Mouse (Mus musculus) cerebellum, postnatal 10 days (tissue): ENCODE results near the gene Agpat4.

Source experiments
- DNase-seq, 2 experiments: peaks; one replicate each; pipeline ENCODE4 v3.0.0; 2021; ENCODE audit warnings: mixed read lengths in 2 of 2

Agpat4 gene

DNA sequence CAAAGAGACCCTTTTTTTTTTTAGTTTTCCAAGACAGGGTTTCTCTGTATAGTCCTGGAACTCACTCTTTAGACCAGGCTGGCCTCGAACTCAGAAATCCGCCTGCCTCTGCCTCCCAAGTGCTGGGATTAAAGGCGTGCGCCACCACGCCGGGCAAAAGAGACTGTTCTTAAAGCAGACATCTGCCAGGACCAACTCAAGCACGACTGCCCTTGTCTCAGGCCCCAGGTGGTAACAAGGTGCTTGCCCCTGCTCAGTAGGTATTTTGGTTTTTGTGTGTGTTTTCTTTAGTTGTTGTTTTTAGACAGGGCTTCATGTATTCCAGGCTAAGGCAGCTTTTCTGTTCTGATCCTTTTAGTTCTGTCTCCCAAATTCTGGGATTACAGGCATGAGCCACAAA is 43.4 kb downstream of the Agpat4 start:
- DNase-seq = no peak

DNA sequence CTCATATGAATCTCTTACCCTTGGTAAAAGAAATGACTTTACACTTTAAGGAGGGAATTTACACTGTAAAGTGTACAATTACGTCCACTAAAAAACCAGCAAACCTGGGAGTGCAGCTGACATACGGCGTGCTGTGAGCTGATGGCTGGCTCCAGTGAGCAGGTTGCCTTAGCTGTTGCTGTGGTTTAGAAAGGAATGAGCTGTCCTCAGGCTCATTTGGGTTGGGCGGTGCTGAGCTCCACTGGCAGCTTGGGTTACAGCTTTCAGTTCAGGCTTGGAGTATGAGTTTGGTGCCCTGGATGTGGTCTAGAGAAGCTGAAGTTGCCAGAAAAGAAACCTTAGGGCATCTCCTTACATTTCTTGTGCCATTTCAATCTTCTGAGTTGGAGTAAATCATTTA is 44.3 kb downstream of the Agpat4 start:
- peak; percentile 30 to 36 for DNase-seq

DNA sequence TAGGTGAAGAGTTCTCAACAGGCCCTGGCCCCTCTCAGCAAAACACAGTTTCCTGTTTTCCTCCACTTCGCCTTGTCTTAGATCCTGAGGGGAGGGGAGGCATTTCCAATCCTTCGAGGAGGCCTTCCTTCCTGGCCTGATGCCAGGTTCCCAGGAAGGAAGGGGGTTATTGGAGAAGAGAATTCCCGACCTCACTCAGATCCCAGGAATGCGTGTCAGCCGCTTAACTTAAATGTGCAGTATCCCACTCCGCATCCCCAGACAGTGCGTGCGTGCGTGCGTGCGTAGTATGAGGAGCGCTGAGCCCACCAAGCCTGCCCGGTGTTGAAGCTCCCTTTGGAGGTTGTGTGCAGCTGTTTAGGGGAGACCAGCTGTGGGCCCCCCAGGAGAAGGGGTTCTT is 44.9 kb downstream of the Agpat4 start:
- DNase-seq = peak; percentile 49 to 50

DNA sequence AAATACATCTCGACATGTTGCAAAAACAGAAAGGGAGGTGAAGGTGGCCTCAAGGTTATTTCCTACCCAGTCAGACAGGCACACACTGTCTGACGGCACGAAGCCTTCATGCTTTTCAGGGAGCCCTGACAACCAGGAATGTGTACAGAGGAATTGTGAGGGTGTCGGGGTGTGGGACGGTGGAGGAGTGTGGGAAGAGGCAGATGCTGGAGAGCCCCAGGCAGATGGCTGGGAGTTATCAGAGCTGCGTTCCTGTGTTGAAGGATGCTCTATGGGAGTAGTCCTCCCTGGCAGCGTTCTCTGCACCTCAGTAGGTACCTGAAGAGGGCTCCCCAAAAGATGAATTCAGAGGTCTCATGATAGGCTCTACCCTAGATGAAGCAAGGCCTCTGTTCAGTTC is 45.4 kb downstream of the Agpat4 start:
- no peak for DNase-seq

DNA sequence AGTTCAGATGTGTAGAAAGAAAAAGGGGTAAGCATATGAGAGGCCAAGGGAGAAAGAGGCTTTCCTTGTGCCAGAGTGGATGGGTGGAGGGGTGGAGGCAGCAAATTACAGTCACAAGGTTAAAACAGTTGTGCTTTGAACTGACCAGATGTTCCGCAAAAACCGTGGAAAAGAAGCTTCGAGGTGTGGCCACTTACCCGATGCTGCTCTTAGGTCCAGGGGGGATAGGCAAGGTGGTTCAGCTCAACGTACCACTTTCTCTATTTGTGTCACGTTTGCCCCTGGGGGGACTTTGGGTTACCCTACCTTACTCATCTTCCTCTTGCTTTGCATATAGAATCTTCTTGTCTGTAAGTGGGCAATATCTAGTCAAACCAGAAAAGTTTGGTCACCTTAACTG is 46.0 kb downstream of the Agpat4 start:
- DNase-seq = no peak

DNA sequence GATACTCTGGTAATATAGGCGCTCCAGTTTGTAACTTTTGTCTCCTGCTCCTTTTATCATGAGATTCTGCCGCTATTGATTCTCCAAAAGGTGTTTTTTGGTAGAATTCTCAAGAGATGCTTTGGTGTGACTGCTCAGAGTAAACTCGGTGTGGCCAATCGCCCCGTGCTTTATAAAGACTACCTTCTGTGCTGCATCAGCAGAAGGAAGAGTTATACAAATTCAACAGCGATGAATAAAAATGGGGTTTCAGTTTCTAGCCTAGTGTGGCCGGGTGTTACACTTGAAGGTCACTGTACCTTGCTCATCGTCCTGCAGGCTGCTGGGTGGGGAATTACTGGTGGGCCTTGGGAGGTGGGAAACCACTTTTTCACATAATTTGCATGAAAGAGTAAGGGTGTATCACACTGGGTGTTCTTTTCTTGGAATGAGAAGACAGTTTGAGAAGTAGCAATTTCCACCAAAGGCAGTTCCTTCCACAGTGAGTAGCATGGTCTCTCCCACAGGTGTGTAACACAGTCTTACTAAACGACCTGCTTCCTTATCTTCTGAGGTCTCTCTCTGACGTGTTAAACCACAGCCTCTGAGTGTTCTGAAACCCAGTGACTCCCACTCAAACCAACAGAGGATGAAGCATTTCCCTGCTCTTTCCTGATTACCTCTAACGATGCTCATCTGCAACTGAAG is 46.6 kb downstream of the Agpat4 start:
- DNase-seq = no peak

DNA sequence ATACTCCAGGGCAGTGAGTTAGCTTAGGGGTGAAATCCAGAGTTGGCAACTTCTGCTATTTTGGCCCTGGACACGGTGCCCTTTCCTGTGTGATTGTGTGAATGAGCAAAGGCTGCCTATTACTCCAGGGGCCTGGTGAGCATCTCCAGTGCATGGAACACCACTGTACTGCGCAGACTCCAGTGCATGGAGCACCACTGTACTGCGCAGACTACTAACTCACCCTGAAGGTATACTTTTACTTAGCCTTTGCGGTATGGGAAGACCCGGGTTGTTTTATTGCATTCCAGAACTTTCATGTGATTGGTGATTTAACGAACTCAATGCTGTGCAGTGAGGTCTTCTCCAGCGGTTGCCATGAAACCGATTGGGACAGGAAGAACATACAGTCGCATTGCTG is 47.2 kb downstream of the Agpat4 start:
- DNase-seq = no peak

DNA sequence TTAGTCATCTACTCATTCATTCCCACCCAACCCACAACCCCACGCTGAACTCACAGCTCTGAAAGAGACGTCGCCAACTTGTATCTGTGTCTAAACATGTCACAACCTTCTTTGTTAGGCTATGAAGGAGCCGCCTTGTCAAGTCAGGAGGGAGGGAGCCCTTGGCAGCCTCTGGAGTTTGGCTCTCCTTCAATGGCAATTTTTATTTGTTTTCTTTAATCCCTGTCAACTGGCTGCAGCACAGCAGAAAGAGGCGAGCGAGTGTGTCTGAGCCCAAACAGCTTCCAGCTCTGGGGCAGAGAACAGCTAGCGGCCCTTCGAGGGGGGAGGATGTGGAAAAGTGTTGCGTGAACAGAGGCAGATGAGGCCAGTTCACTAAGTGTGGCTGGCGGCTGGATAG is 50.0 kb downstream of the Agpat4 start:
- DNase-seq = peak; percentile 68 to 73

DNA sequence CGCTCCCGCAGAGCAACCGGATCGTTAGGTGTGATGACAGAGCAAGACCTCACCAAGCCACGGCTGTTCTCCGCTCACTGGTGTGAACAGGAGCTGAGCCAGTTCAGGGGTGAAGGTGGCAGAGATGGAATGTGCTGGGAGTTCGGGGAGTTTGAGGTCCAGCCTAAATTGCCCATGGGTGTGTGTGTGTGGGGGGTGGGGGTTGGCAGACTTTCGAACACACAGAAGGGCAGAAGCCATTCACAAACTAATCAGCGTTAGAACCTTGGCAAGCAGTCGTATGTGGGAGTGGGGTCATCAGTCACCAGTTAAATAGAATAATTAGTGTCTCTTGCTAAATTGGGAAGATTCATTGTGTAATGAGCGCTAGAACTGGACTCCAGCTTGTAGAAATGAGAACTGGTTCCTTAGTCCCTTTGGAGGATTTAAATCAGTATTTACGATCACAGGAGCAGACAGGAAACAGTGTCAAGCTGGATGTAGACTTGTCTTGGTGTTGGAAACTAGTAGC is 50.9 kb downstream of the Agpat4 start:
- DNase-seq = peak; percentile 45 to 55

DNA sequence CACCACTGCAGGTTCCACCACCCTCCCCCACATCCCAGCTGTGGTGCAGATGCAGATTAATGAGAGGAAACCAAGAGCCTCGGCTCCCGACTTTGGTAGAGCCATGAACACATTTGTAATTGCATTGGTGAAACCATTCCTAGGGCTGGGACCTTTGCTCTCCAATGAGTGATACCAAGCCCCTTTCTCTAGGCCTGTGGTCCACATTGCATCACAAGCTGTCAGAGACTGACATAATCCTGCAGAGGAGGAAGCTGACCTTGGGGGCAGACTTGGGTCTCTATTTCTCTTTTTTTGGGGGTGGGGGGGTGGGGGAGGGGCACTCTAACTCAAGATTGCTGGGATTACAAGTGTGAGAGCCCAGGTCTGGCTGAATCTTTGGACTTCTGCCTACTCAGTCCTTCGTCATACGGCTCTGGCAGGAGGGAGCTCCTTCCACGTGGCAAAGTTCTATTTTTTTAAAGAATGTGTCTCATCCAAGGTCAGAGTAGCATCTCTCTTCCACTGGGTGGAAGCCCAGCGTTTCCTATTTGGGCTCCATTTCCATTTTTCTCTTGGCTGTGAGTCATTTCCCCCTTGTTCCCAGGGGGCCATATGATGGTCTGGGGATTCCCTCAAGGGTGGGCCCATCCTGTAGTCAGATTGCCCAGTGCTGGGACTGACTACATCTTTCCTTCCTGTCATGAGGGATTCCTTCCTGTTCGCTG is 52.4 kb downstream of the Agpat4 start:
- DNase-seq = no peak

DNA sequence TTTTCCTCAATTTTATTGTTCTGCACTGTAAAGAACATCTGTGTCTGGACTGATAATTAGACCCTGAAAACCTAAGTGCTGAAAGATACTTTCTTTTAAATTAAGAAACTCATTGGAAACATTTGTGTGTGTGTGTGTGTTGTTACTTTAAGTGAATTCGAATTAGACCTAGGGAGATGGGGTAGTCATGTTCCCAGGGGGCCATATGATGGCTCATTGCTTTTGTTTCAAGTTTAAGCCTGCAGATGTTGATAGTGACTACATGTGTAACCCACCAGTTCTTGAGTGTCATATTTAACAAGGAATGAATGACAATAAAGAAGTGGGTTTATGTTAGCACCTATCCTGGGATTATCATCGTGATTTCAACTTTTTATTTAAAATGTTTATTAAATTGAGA is 53.2 kb downstream of the Agpat4 start:
- no peak for DNase-seq

DNA sequence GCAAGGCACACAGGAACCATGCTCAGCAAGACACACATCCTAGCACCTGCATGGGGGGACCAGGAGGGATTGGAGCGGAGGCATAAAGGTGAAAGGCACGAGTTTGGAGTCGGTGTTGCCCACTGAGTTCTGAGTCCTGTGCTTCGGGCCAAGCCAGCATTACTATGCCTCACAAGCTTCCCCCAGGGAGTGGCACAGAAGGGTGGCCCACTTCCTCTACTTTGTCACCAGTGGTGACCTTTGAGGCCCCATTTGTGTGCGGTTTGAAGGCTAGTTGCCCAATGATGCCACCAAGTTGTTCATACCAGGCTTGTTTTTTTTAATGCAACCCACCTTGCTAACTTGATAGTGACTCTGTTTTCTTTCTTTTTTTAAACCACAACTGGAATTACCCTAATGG is 55.7 kb downstream of the Agpat4 start:
- no peak for DNase-seq

DNA sequence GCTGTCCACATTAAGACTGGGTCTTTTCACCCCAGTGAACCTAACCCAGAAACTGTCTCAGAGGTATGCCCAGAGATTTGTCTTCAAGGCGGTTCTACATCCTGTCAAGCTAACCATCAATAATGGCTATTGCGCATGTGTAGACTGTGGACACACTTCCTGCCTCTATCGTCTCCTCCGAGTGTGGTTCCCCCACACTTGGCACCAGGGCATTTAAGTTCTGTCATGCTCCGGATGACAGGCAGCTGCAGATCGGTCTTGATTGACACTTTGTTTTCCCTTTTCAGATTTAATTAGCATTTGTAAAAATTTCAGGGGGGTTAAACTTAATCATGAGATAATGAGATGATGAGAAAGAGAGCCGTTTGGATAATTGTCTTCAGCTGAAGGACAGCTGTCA is 56.4 kb downstream of the Agpat4 start:
- no peak for DNase-seq

DNA sequence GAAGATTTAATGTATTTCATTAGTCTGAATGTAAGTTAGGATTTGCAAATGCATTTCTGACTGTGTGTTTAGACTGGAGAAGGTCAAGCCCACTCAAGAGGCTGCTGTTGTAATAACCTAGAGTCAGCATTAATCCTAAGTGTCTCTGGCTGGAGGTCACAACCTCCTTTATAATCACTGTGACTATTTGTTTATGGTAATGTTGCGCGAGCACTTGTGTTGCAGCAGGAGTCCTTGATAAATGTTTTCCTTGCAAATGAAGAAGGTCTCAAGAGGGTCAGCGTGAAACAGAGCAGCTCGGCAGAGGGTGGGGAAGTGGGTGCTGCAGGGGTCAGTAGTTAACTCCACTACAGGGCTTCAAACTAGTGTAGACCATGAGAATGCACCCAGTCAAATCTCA is 57.1 kb downstream of the Agpat4 start:
- DNase-seq = no peak

DNA sequence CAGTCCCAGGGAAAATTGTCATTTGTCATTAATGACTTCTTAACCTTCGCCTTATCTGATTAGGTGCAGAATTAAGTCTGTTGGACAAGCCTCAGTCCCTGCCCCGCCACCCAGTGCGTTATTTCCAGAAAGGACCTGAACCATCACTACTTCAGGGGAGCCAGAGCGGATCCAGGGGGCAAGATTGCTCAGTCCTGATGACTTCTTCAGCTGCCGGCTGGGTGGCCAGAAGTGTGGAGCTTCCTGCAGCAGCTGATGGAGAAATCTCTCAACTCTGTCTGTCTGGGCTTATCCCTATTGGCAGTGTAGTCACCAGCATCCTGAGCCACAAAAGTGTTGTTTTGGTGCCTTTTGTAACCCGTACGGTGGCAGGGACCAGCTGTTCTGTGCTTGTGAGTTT is 60.8 kb downstream of the Agpat4 start:
- DNase-seq = no peak

DNA sequence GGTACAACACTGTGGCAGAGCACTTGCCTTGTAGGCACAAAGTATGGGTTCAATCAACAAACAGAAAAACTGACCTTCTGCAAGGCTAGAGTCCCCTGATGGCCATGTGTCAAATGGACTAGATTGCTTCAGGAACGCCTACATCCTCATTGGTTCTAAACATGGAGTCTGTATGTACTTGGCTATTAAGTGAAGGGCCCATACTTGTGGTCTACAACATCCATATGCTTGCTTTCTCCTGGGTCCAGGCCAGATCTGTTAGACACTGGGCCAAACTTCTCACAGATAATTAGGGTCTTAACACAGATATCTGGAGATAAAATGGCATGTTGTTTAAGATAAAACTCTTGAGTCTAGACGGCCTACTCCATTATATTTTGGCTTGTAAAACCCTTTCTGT is 61.3 kb downstream of the Agpat4 start:
- DNase-seq = no peak

DNA sequence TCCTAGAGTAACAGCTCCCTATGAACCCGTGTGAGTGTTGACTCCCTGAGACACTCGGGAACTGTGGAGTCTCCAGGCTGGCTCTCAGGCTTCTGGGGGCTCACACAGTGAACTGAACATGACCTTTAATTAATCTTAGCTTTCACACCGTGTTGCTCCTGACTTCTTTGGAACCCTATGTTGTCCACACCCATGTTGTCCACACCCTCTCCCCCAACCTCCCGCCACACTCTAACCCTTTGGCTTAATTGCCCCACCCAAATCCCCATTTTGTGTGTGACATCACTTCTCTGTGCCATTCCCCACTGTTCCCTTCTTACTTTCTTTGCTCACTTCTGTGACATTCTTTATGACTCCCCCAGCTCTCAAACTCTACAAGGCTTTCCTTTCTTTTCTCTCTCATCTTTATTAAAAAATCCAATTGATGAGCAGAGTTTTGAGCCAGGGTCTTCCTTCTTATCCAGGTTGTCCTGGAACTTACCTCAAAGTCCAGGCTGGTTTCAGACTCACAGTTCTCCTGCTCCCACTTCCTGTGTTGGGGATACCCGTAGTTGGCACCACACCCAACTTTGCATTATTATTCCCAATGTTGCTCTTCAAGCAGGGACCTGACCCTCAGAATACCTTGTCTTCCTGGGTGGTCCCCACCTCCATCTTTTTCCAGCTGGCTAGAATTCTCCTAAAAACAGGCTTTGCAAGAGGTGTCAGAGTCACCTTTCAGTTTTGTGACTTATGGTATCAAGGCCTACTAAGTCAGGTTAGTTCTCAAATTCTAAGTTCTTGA is 64.4 kb downstream of the Agpat4 start:
- no peak for DNase-seq

DNA sequence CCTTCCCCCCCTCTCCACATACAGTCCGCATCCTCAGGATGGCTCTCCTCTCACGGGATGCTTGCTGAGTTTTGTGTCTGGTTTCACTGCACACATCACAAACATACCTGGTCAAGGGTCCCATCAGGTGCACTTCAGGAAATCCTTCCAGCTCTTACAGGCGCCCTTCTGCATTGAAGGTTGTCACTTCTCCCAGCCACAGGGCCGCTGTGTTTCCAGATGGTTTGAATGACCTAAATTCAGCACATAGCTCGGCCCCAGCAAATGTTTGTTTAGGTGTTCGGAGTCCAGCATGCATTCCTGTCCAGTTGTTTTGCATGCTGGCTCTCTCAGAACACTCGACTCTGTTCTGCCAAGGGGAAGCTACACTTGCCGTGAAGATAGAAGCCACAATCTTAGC is 65.8 kb downstream of the Agpat4 start:
- no peak for DNase-seq

DNA sequence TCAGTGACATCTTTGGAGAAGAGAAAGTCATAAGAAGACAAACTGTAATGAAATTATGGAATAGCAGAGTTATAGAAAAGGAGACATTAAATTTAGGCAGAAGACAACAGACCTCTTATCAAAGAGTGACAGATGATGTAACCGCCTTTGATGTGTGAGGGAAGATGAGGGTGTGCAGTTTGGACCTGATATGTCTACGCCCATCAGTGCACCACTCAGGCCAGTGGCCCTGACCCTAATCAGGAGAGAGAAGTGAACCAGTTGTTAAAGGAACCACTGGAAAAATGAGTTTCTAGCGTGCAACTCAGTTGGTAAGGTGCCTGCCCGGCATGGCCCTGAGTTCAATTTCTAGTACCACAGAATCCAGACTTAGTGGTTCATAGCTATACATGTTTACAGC is 67.4 kb downstream of the Agpat4 start:
- DNase-seq = no peak

DNA sequence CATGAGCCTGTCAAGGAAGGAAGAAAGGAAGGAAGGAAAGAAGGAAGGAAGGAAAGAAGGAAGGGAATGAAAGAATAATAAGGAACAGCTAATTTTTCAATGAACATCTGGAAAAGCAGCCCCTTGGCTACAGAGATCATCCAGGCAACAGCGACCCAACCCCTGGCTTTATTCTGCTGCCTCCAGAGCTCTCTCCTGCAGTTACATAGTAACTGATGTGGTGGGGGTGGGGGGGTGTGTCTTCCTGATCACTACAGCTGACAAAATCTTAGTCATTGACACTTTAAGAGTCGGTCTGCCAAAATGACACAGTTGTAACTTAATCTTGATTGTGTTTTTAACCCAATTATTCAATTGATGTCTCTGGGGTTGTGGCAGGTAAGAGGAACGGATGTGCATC is 67.8 kb downstream of the Agpat4 start:
- no peak for DNase-seq

DNA sequence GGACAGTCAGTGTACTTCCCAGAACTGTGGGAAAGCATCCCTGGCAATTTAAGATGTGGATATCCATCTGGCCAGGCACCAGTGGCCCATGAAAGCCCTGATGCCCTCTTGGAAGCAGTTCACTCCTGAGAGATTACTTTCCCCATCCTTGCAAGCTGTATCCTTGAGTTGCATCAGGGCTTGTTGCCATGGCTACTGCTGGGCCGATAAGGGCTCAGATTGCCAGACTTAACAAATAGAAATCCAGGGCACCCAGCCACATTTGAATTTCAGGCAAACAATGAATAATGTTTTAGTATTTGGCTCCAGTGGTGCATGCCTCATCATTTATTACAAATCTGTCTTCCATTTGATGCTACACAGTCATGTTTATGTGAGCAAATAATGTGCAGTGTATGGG is 69.3 kb downstream of the Agpat4 start:
- DNase-seq = peak; percentile 52 to 65

DNA sequence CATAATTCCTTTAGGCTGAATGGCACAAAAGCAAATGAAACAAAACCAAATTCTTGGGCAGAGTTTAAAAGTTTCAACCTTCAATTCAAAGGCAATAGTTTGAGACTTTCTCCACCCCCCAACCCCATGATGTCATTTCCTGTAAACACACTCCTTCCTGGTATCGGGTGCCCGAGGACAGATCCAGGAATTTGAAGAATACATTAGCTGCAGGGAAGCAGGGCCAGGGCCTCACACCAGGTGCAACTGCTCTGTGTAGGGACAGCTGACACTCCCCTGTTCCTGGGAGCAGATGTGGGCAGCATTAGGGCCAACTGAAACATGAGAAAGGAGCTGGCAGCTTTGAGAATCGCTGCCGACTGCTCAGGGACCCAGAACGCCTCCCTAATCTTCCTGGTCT is 76.6 kb downstream of the Agpat4 start:
- no peak for DNase-seq

DNA sequence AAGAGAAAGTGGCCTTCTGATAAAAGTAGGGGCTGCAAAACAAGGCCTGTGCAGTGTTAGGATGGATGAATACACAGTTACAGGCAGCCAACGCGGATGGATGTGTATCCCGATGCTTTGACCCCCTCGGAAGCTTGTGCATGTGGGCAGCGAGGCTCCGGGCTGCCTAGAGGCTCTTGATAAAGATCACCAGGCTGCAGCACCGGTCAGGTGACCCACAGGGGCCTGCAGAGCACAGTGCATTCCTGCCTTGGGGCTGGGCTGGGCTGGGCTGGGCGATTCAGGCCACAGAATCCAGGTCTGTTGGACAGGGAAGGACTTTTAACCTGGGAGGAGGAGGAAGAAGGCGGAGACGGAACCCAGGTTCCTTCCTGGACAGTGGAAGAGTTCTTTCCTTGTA is 77.1 kb downstream of the Agpat4 start:
- no peak for DNase-seq

DNA sequence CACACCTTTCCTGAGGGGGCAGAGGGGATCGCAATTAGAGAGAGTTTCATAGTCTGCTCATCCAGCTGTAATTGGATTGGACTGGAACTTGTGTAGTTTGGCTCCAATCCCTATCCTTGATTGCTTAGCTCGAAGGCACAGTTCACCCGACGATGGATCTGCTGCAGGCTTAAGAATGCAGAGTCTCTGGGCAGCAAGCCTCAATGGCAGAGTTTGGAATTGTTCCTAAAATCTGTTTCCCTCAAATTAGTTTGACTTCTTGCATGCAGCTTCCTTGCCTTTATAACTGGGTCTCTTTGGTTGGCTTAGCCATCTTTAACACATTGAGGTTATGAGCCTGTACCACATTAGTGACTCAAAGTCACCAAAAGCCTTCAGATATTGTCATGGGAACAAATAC is 81.4 kb downstream of the Agpat4 start:
- peak; percentile 45 to 46 for DNase-seq
